Mouse (Mus musculus): ENCODE data around the gene Ulk2. TPM values are rescaled to one million over a fixed set of nuclear protein-coding genes. Genes with fewer than 3 reads are reported as not detected.

The Ulk2 gene
- polyA plus RNA-seq, 1 experiment from 2014 or later, result 24.1 TPM

DNA sequence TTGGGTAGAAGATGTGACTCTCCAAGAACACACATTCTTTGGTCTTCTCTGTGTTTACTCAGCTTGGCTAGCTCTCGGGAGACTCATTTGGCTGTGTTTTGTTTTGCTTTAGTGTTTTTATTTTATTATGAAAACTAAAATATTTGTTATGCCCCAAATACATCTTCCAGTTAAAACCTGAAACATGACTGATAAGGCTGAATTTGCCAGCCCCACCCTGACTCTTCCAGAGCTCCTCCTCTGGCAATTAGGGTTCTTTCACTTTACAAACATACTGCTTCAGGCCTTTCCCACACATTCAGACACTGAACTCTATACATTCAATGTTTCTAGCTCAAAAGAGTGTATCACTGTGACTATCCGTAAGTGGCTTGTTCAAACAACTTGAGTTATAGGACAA lies 97.7 kb downstream of the Ulk2 start:
- H3K4me3 ChIP-seq, result no peak overlapping the region
- no peak for ATAC-seq (ENCODE audit: insufficient number of reproducible peaks, insufficient read depth, low FRiP score, low TSS enrichment)
- no peaks in the 10 kb centered on the region for H3K9me3 ChIP-seq
- H3K27me3 ChIP-seq, result no peaks in the 10 kb centered on the region
- no peak overlapping the region for H3K9ac ChIP-seq
- H3K4me2 ChIP-seq (replicated peaks), result no peak overlapping the region
- peaks cover 5% of the 10 kb centered on the region; the same call in 1 of the 2 replicates for H3K4me1 ChIP-seq
- 94% methylated on average over 2 of the region's 2 CpGs for WGBS
- peaks cover 35% of the 10 kb centered on the region for H3K36me3 ChIP-seq
- H3K27ac ChIP-seq, result no peak overlapping the region

GRCm38 (mm10) chr11:61751612-61752011 lies 103.3 kb downstream of the Ulk2 start:
- Histone ChIP-seq H3K27me3 (no peaks in the 10 kb centered on the region), H3K4me3 (no peak overlapping the region), H3K9ac (no peak overlapping the region), H3K9me3 (no peaks in the 10 kb centered on the region), H3K27ac (no peak overlapping the region), H3K4me1 (no peaks in the 10 kb centered on the region), H3K36me3 (peaks cover 70% of the 10 kb centered on the region), H3K4me2 (replicated peaks) (no peak overlapping the region)
- 83% methylated on average over 5 of the region's 5 CpGs for WGBS
- no peak for ATAC-seq (ENCODE audit: insufficient number of reproducible peaks, insufficient read depth, low FRiP score, low TSS enrichment)

DNA sequence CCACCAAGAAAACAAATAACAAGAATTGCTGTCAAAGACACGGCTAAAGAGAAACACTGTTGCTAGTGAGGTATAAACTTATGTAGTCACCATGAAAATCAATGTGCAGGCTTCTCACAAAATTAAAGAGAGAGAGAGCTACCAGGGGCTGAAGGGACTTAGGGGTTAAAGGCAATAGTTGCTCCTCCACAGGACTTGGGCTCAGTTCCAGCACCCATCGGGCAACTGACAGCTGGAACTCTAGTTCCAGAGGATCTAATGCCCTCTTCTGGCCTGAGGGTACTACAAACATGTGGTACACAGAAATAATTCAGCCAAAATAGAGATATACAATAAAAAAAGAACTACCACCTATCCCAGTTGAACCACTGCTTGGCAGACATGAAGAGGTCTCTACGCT lies 107.7 kb downstream of the Ulk2 start:
- H3K36me3 ChIP-seq, result peaks cover 63% of the 10 kb centered on the region
- no peak for ATAC-seq (ENCODE audit: insufficient number of reproducible peaks, insufficient read depth, low FRiP score, low TSS enrichment)

GRCm38 (mm10) chr11:61745781-61746180 lies 109.1 kb downstream of the Ulk2 start:
- Histone ChIP-seq H3K4me2 (replicated peaks) (no peak overlapping the region), H3K36me3 (peaks cover 63% of the 10 kb centered on the region)
- WGBS, result 98% methylated on average over 9 of the region's 9 CpGs

More for the DNA sequence above, 107.7 kb downstream of the Ulk2 start:
- Histone ChIP-seq H3K27me3 (no peaks in the 10 kb centered on the region), H3K4me1 (no peaks in the 10 kb centered on the region), H3K4me3 (no peak overlapping the region), H3K27ac (no peak overlapping the region), H3K4me2 (replicated peaks) (no peak overlapping the region), H3K9me3 (no peaks in the 10 kb centered on the region), H3K9ac (no peak overlapping the region)
- 68% methylated on average over 3 of the region's 3 CpGs for WGBS

DNA sequence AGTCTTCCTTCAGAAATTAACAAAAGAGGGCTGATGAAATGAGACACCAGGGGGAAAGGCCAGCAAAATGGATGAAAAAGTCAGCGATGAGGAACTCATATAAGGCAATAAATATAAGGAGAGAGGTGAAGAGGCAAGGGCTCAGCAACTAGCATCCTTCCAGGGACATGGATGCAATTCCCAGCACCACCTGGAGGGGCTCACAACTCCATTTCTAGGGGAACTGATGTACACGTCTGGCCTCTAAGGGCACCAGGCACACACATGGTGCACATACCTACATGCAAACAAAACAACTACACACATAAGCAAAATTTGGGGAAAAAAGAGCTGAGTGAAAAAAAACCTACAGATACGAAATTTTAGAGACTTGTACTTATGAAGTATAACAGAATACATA lies 110.4 kb downstream of the Ulk2 start:
- 63% methylated on average over 3 of the region's 3 CpGs for WGBS
- H3K9me3 ChIP-seq, result no peaks in the 10 kb centered on the region
- no peak overlapping the region for H3K9ac ChIP-seq
- no peaks in the 10 kb centered on the region for H3K27me3 ChIP-seq
- no peaks in the 10 kb centered on the region for H3K4me1 ChIP-seq
- ATAC-seq (ENCODE audit: insufficient number of reproducible peaks, insufficient read depth, low FRiP score, low TSS enrichment), result no peak
- peaks cover 63% of the 10 kb centered on the region for H3K36me3 ChIP-seq
- no peak overlapping the region for H3K4me2 ChIP-seq (replicated peaks)
- H3K27ac ChIP-seq, result no peak overlapping the region
- no peak overlapping the region for H3K4me3 ChIP-seq

More at GRCm38 (mm10) chr11:61745781-61746180, 109.1 kb downstream of the Ulk2 start:
- Histone ChIP-seq H3K27ac (no peak overlapping the region), H3K9ac (no peak overlapping the region), H3K4me1 (no peaks in the 10 kb centered on the region), H3K27me3 (no peaks in the 10 kb centered on the region), H3K4me3 (no peak overlapping the region), H3K9me3 (no peaks in the 10 kb centered on the region)
- no peak for ATAC-seq (ENCODE audit: insufficient number of reproducible peaks, insufficient read depth, low FRiP score, low TSS enrichment)

- ATAC-seq (ENCODE audit: insufficient number of reproducible peaks, insufficient read depth, low FRiP score, low TSS enrichment), result no peak
- Histone ChIP-seq H3K4me2 (replicated peaks) (no peak overlapping the region), H3K9me3 (no peaks in the 10 kb centered on the region), H3K4me3 (no peak overlapping the region), H3K27me3 (no peaks in the 10 kb centered on the region), H3K27ac (no peak overlapping the region), H3K9ac (no peak overlapping the region), H3K4me1 (no peaks in the 10 kb centered on the region), H3K36me3 (peaks cover 64% of the 10 kb centered on the region)
- 81% methylated on average over 3 of the region's 3 CpGs for WGBS
Measured at GRCm38 (mm10) chr11:61743768-61744167, 111.1 kb downstream of the Ulk2 start.

- Histone ChIP-seq H3K36me3 (peaks cover 80% of the 10 kb centered on the region), H3K27ac (no peak overlapping the region), H3K4me3 (no peak overlapping the region), H3K9ac (no peak overlapping the region), H3K4me2 (replicated peaks) (no peak overlapping the region), H3K4me1 (no peaks in the 10 kb centered on the region), H3K27me3 (no peaks in the 10 kb centered on the region), H3K9me3 (no peaks in the 10 kb centered on the region)
- 92% methylated on average over 1 of the region's 1 CpGs for WGBS
- no peak for ATAC-seq (ENCODE audit: insufficient number of reproducible peaks, insufficient read depth, low FRiP score, low TSS enrichment)
Measured at GRCm38 (mm10) chr11:61740500-61740899, 114.4 kb downstream of the Ulk2 start.

DNA sequence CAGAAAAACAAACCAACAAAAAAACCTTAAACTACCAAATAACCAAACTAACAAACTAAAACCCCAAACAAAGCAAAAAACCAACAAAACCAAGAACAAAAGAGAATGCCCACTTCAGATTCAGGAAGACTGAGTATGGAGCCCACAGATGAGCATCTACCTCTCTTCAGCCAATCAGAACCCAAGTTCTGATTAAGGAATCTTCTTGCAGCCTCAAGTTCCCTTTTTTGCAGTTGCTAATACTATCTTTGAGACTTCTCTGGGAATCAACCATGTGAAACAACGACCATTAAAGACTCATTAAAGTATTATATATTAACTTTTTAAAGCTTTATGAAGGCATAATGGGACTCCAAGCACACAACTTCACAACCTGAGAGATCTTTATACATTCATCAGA lies 117.6 kb downstream of the Ulk2 start:
- no peak overlapping the region for H3K27ac ChIP-seq
- no peak overlapping the region for H3K9ac ChIP-seq
- H3K9me3 ChIP-seq, result no peaks in the 10 kb centered on the region
- ATAC-seq (ENCODE audit: insufficient number of reproducible peaks, insufficient read depth, low FRiP score, low TSS enrichment), result no peak
- H3K4me1 ChIP-seq, result no peaks in the 10 kb centered on the region
- H3K36me3 ChIP-seq, result peaks cover 83% of the 10 kb centered on the region
- WGBS, result 93% methylated on average over 1 of the region's 1 CpGs
- H3K4me3 ChIP-seq, result no peak overlapping the region
- no peaks in the 10 kb centered on the region for H3K27me3 ChIP-seq
- no peak overlapping the region for H3K4me2 ChIP-seq (replicated peaks)

- Histone ChIP-seq H3K27ac (no peak overlapping the region), H3K9me3 (no peaks in the 10 kb centered on the region), H3K4me2 (replicated peaks) (no peak overlapping the region), H3K4me3 (no peak overlapping the region), H3K9ac (no peak overlapping the region), H3K36me3 (peaks cover 78% of the 10 kb centered on the region), H3K27me3 (no peaks in the 10 kb centered on the region), H3K4me1 (no peaks in the 10 kb centered on the region)
- WGBS, result 86% methylated on average over 7 of the region's 7 CpGs
- no peak for ATAC-seq (ENCODE audit: insufficient number of reproducible peaks, insufficient read depth, low FRiP score, low TSS enrichment)
Measured at GRCm38 (mm10) chr11:61732672-61733071, 122.2 kb downstream of the Ulk2 start.

DNA sequence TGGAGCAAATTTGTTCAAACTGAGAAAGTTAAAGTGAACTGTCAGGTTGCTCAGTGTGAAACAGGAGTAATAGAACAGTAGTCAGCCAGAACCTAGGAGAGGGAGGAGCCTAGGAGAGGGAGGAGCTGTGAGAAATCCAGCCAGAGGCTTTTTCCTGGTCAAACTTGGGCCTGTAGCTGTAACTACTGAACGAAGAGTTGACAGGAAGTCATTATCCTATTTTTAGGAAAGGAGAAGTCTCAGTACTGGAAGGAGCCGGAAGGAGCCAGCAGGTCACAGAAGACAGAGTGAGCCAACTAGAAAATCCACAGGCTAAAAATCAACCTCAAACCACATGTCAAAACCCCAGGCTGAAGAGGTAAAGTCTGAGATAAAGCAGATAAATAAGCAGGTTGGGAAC lies 126.8 kb downstream of the Ulk2 start:
- 48% methylated on average over 2 of the region's 2 CpGs for WGBS
- ATAC-seq (ENCODE audit: insufficient number of reproducible peaks, insufficient read depth, low FRiP score, low TSS enrichment), result no peak

More for the DNA sequence above, 126.8 kb downstream of the Ulk2 start:
- no peak overlapping the region for H3K4me2 ChIP-seq (replicated peaks)
- H3K4me3 ChIP-seq, result no peak overlapping the region
- H3K4me1 ChIP-seq, result no peaks in the 10 kb centered on the region
- no peak overlapping the region for H3K27ac ChIP-seq
- H3K9ac ChIP-seq, result no peak overlapping the region
- H3K27me3 ChIP-seq, result no peaks in the 10 kb centered on the region
- H3K36me3 ChIP-seq, result peaks cover 49% of the 10 kb centered on the region
- H3K9me3 ChIP-seq, result no peaks in the 10 kb centered on the region

Other genes with a start within 250 kb of the Ulk2 start
- gene Grap, start 201.8 kb downstream of the Ulk2 start, polyA plus RNA-seq (2016; fragmentation: Nextera tagmentation; extraction: Ambion mirVana), result 7.4 and 8.5 TPM in 2 replicates
- gene Fam83g, start 171.0 kb downstream of the Ulk2 start, polyA plus RNA-seq (2016; fragmentation: Nextera tagmentation; extraction: Ambion mirVana), result 1.5 and 1.9 TPM in 2 replicates
- gene Slc5a10, start 134.2 kb downstream of the Ulk2 start, polyA plus RNA-seq (2016; fragmentation: Nextera tagmentation; extraction: Ambion mirVana), result 0.09 TPM in 1 of 2 replicates, not detected in the other
- gene Prpsap2, start 93.0 kb downstream of the Ulk2 start, polyA plus RNA-seq (2016; fragmentation: Nextera tagmentation; extraction: Ambion mirVana), result 34.8 and 34.9 TPM in 2 replicates
- gene Akap10, start 75.2 kb upstream of the Ulk2 start, polyA plus RNA-seq (2016; fragmentation: Nextera tagmentation; extraction: Ambion mirVana), result 20.8 and 22.2 TPM in 2 replicates
- 15.8 and 16.8 TPM in 2 replicates for gene Specc1, start 101.7 kb upstream of the Ulk2 start, polyA plus RNA-seq (2016; fragmentation: Nextera tagmentation; extraction: Ambion mirVana)

Data from embryonic facial prominence, embryonic 12.5 days (tissue).